Comparison of ENCODE assay signal across 24 mouse cellular contexts in genomic region chr17:24174259-24174658, GRCm38 (mm10).
"Had no signal": no experiment of that assay in that cellular context is flagged by ENCODE, and none has a peak within 500 bp of the region (broad histone marks: within the 10 kb centered on the region; RNA-seq: fewer than 3 reads in every experiment).

No protein-coding gene starts in this region.

- ATAC-seq: hindbrain, postnatal 0 days; intestine, embryonic 16.5 days had no signal

- H3K9ac ChIP-seq: hindbrain, embryonic 13.5 days; hindbrain, embryonic 15.5 days; kidney, embryonic 15.5 days; limb, embryonic 13.5 days; limb, embryonic 15.5 days; liver, embryonic 14.5 days had no signal

- H3K36me3 ChIP-seq: kidney, embryonic 15.5 days; limb, embryonic 13.5 days had no signal

- H3K27ac ChIP-seq: gastrocnemius, adult 2 months; hindbrain, embryonic 13.5 days; hindbrain, embryonic 15.5 days; hindbrain, postnatal 0 days; kidney, embryonic 15.5 days; kidney, postnatal 0 days; limb, embryonic 13.5 days; limb, embryonic 15.5 days; liver, embryonic 14.5 days had no signal

- DNase-seq: gastrocnemius, postnatal 10 days; gastrocnemius, postnatal 25 days; heart, adult 11 months; heart, postnatal 10 days; heart, postnatal 36 days; kidney, adult 11 months; kidney, adult 2 months; kidney, adult 9 months; kidney, postnatal 14 days; kidney, postnatal 36 days; layer of hippocampus, adult 9-11 months; layer of hippocampus, postnatal 36 days; left cerebral cortex, postnatal 4 days had no signal

- H3K27me3 ChIP-seq: hindbrain, embryonic 15.5 days; kidney, embryonic 15.5 days; limb, embryonic 13.5 days; limb, embryonic 15.5 days had no signal

- H3K4me3 ChIP-seq: gastrocnemius, adult 2 months; hindbrain, embryonic 13.5 days; hindbrain, embryonic 15.5 days; kidney, embryonic 15.5 days; limb, embryonic 13.5 days; limb, embryonic 15.5 days had no signal

- H3K4me2 ChIP-seq: heart, embryonic 11.5 days; hindbrain, embryonic 13.5 days; hindbrain, embryonic 15.5 days; kidney, embryonic 15.5 days; limb, embryonic 13.5 days; limb, embryonic 15.5 days had no signal

- H3K9me3 ChIP-seq: hindbrain, embryonic 13.5 days; hindbrain, embryonic 15.5 days; kidney, embryonic 15.5 days; limb, embryonic 13.5 days; limb, embryonic 15.5 days had no signal
